Mouse (Mus musculus) embryonic facial prominence, embryonic 12.5 days (tissue): ENCODE data around the gene Snx10. TPM values are rescaled to one million over a fixed set of nuclear protein-coding genes. Genes with fewer than 3 reads are reported as not detected.

ENCODE experiments used
- ATAC-seq: fragments of 200-750 bp; cut with Nextera tagmentation; 2 replicates; pipeline ENCODE4 v1.8.0; 2017; ENCODE audit not compliant: insufficient number of reproducible peaks, insufficient read depth, low FRiP score, low TSS enrichment
- H3K27ac ChIP-seq: fragments of 300-500 bp; sonication (generic); 2 replicates; pipeline ENCODE4 v1.5.1; 2016; ENCODE audit warnings: mild to moderate bottlenecking
- H3K27me3 ChIP-seq: fragments of 300-500 bp; sonication (generic); 2 replicates; pipeline ENCODE4 v1.6.1; 2016; ENCODE audit warnings: mild to moderate bottlenecking, moderate library complexity
- H3K36me3 ChIP-seq: fragments of 300-500 bp; sonication (generic); 2 replicates; pipeline ENCODE4 v1.6.1; 2016; ENCODE audit warnings: mild to moderate bottlenecking
- H3K4me1 ChIP-seq: fragments of 300-500 bp; sonication (generic); 2 replicates; pipeline ENCODE4 v1.6.1; 2016
- H3K4me2 ChIP-seq: fragments of 300-500 bp; sonication (generic); replicated peaks from 2 replicates; pipeline ENCODE4 v1.6.1; 2016; ENCODE audit warnings: mild to moderate bottlenecking, moderate library complexity
- H3K4me3 ChIP-seq: fragments of 300-500 bp; sonication (generic); 2 replicates; pipeline ENCODE4 v1.5.1; 2016; ENCODE audit warnings: mild to moderate bottlenecking
- H3K9ac ChIP-seq: fragments of 300-500 bp; sonication (generic); 2 replicates; pipeline ENCODE4 v1.6.1; 2016; ENCODE audit warnings: mild to moderate bottlenecking, moderate library complexity
- H3K9me3 ChIP-seq: fragments of 300-500 bp; sonication (generic); 2 replicates; pipeline ENCODE4 v1.6.1; 2016; ENCODE audit warnings: mild to moderate bottlenecking, moderate library complexity
- WGBS: fragments of 180-500 bp; shearing (Covaris S2); methylation state at CpG from one replicate; pipeline ENCODE4 v1.1.7; 2016; 5-methylcytosine and 5-hydroxymethylcytosine counted together
- microRNA-seq: library from miRNA; unstranded; fragments of <30 nt; microRNA quantifications from one replicate; pipeline ENCODE4, GENCODE M21; 2017
- polyA plus RNA-seq: library from polyadenylated mRNA; unstranded; fragments of >200 nt; fragmentation: Nextera tagmentation; extraction: Ambion mirVana; gene quantifications from 2 replicates; pipeline ENCODE4 v1.2.1, GENCODE M21; 2016

Snx10 gene
- polyA plus RNA-seq, 1 experiment from 2014 or later, result 17.2 TPM

GRCm38 (mm10) chr6:51613661-51614060, 90.0 kb downstream of the Snx10 start:
- 79% methylated on average over 11 of the region's 11 CpGs for WGBS
- no peak for ATAC-seq

GRCm38 (mm10) chr6:51626843-51627242, 103.1 kb downstream of the Snx10 start:
- Histone ChIP-seq H3K9me3 (no peaks in the 10 kb centered on the region), H3K9ac (no peak overlapping the region), H3K4me1 (no peaks in the 10 kb centered on the region), H3K36me3 (no peaks in the 10 kb centered on the region), H3K27ac (no peak overlapping the region), H3K4me2 (no peak overlapping the region), H3K27me3 (no peaks in the 10 kb centered on the region), H3K4me3 (no peak overlapping the region)
- 88% methylated on average over 5 of the region's 5 CpGs for WGBS
- ATAC-seq, result no peak

More at GRCm38 (mm10) chr6:51613661-51614060, 90.0 kb downstream of the Snx10 start:
- H3K4me3 ChIP-seq, result no peak overlapping the region
- H3K4me1 ChIP-seq, result 0 out of 2 replicates have a peak, but pooled peaks cover 3% of the 10 kb centered on the region
- H3K4me2 ChIP-seq, result no peak overlapping the region
- no peaks in the 10 kb centered on the region for H3K9me3 ChIP-seq
- H3K36me3 ChIP-seq, result no peaks in the 10 kb centered on the region
- H3K27me3 ChIP-seq, result peaks cover 14% of the 10 kb centered on the region
- no peak overlapping the region for H3K27ac ChIP-seq
- no peak overlapping the region for H3K9ac ChIP-seq

DNA sequence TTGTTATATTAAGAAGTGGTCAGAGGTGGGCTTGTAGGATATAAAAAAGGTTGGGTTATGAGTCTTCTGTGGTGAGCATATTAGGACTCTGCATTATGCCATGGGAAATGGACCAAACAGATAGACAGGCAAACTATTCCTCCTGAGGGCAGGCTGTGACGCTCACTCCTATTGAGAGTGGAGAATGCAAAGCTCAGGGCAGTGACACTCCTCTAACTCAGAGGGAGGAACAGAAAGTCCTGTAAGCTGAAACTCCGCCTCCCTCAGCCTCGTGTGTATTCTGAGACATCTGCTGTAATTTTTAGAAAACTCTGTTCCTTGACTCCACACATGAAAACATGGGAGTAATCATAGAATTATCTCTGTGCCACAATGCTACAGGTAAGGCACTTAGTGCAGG, 106.0 kb downstream of the Snx10 start:
- no peak overlapping the region for H3K4me2 ChIP-seq
- H3K4me3 ChIP-seq, result no peak overlapping the region
- no peaks in the 10 kb centered on the region for H3K36me3 ChIP-seq
- H3K27me3 ChIP-seq, result no peaks in the 10 kb centered on the region
- H3K4me1 ChIP-seq, result no peaks in the 10 kb centered on the region
- H3K9ac ChIP-seq, result no peak overlapping the region
- H3K27ac ChIP-seq, result no peak overlapping the region
- 42% methylated on average over 3 of the region's 3 CpGs for WGBS
- no peaks in the 10 kb centered on the region for H3K9me3 ChIP-seq
- ATAC-seq, result no peak

- no peak overlapping the region for H3K9ac ChIP-seq
- H3K4me3 ChIP-seq, result no peak overlapping the region
- no peak for ATAC-seq
- no peaks in the 10 kb centered on the region for H3K27me3 ChIP-seq
- no peak overlapping the region for H3K27ac ChIP-seq
- H3K9me3 ChIP-seq, result no peaks in the 10 kb centered on the region
- no peak overlapping the region for H3K4me2 ChIP-seq
- H3K36me3 ChIP-seq, result no peaks in the 10 kb centered on the region
- WGBS, result 79% methylated on average over 2 of the region's 2 CpGs
- H3K4me1 ChIP-seq, result no peaks in the 10 kb centered on the region
Observed at GRCm38 (mm10) chr6:51630184-51630583, 106.5 kb downstream of the Snx10 start.

DNA sequence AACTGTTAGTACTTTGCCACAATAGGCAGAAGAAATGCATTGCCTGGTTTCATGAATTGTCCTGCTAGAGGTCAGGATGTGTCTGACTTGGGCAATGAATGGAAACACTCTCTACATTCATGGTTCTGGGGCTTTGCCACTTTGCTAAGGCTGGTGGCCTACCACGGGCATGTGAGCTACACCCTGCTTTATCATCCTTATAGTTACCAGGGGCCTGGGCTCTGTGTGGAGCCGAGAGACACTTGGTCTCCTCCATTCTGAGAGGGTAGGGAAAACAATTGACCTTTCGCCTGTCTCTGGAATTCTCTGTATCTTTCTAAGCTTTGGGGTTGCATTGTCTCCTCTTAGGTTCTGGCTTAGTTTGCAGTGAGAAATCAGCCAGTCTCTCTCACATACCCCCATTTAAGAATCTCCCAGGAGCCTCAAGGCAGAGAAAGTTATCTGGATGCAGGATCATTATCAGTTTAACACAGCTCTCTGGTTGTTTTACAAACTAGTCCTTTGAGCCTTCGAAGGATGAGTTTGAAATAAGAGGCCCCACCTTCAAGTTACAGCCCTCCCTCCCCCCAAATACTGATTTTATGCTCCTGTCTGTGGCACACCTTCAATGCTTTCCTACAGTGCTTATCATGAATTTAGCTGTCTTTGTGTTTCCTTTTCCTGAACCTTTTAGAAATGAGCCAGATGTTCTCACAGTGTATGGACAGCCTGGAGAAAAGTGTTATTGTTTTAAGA, 109.4 kb downstream of the Snx10 start:
- no peaks in the 10 kb centered on the region for H3K36me3 ChIP-seq
- no peak overlapping the region for H3K27ac ChIP-seq
- no peak overlapping the region for H3K9ac ChIP-seq
- no peak for ATAC-seq
- H3K27me3 ChIP-seq, result no peaks in the 10 kb centered on the region
- no peaks in the 10 kb centered on the region for H3K9me3 ChIP-seq
- H3K4me2 ChIP-seq, result no peak overlapping the region
- 70% methylated on average over 4 of the region's 4 CpGs for WGBS
- no peak overlapping the region for H3K4me3 ChIP-seq
- H3K4me1 ChIP-seq, result no peaks in the 10 kb centered on the region

DNA sequence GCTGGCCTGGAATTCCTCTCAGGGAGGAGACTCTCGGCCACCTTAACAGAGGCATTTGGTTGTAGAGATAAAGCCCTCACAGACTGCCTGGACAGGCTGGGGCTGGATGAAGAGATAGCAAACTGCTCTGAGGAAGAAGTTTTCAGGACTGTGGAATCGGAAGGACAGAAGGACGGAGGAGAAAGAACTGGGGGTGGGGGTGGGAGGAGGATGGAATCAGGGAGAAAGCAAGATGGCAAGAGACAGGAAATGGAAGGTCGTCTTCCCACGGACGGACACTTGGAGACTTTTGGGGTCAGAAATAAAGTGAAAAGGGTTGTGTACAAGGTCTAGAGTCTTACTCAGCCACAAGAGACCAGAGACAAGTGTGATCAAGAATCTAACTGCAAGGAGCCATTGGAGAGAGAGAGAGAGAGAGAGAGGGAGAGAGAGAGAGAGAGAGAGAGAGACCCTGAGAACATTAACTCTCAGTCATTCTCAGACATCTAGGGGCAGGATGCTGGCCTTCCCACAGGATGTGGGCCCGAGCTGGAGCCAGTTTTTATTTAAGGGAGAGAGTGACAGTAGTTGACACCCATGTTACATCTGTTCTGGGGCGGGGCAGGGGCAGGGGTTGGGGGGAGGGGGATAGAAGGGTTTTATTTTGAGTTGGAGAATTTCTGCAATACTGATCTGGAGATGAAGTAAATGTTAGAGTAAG, 110.1 kb downstream of the Snx10 start:
- Histone ChIP-seq H3K9ac (no peak overlapping the region), H3K36me3 (no peaks in the 10 kb centered on the region)
- 35% methylated on average over 8 of the region's 8 CpGs for WGBS

DNA sequence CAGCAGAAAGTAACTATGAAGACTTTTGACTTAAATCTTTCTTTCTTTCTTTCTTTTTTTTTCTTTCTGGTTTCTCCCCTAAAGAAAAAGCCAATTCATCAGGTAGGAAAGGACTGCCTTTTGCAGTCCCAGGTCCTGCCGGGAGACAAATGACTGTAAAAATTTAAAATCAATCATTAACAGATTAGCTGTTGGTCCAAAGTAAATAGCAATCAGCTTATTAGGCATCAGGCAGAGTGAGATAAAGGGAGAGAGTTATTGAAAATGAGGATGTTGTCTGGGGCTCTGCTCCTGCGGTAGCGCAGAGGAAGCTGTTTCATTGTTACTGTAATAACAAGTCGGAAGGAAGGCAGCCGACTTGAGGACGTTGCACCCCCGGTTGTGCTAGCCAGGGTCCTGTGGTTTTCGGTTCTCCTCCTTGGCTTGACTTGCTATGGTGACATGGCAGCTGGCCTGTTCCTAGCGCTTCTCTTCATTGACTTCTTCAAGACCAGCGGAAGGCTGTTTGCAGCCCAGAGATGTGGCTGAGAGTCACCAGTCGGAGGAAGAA, 112.4 kb downstream of the Snx10 start:
- no peak overlapping the region for H3K4me3 ChIP-seq
- H3K9ac ChIP-seq, result no peak overlapping the region
- ATAC-seq, result no peak
- no peaks in the 10 kb centered on the region for H3K4me1 ChIP-seq
- no peaks in the 10 kb centered on the region for H3K36me3 ChIP-seq
- no peaks in the 10 kb centered on the region for H3K9me3 ChIP-seq
- no peaks in the 10 kb centered on the region for H3K27me3 ChIP-seq
- H3K4me2 ChIP-seq, result no peak overlapping the region
- 77% methylated on average over 11 of the region's 11 CpGs for WGBS
- H3K27ac ChIP-seq, result no peak overlapping the region

More for the DNA sequence above, 110.1 kb downstream of the Snx10 start:
- no peak for ATAC-seq
- no peak overlapping the region for H3K4me2 ChIP-seq
- no peak overlapping the region for H3K27ac ChIP-seq
- H3K4me1 ChIP-seq, result no peaks in the 10 kb centered on the region
- no peak overlapping the region for H3K4me3 ChIP-seq
- H3K9me3 ChIP-seq, result no peaks in the 10 kb centered on the region
- no peaks in the 10 kb centered on the region for H3K27me3 ChIP-seq

Small RNA genes within 50 kb of the gene (microRNA-seq; reads per million reads assigned to microRNA genes)
- not detected for gene Gm22914

Other genes starting within 250 kb of the Snx10 start
- 1.9 and 2.1 TPM in 2 replicates for gene Nfe2l3, start 91.2 kb upstream of the Snx10 start, polyA plus RNA-seq
- gene Hnrnpa2b1, start 54.0 kb upstream of the Snx10 start, polyA plus RNA-seq, result 2,177 and 2,461 TPM in 2 replicates
- 545 and 581 TPM in 2 replicates for gene Cbx3, start 53.5 kb upstream of the Snx10 start, polyA plus RNA-seq